Mouse (Mus musculus) liver, postnatal 0 days (tissue): Measurements from ENCODE around the gene Cbx6.

ENCODE experiments used
- CTCF ChIP-seq: sonication (generic); IDR thresholded peaks from 2 replicates; pipeline ENCODE4 v1.5.1; 2016; ENCODE audit warnings: antibody characterized with exemption, low read depth
- EP300 ChIP-seq: IDR thresholded peaks from 2 replicates; pipeline ENCODE4 v1.6.1; 2016; ENCODE audit warnings: antibody characterized with exemption, low read depth, mild to moderate bottlenecking

DNA sequence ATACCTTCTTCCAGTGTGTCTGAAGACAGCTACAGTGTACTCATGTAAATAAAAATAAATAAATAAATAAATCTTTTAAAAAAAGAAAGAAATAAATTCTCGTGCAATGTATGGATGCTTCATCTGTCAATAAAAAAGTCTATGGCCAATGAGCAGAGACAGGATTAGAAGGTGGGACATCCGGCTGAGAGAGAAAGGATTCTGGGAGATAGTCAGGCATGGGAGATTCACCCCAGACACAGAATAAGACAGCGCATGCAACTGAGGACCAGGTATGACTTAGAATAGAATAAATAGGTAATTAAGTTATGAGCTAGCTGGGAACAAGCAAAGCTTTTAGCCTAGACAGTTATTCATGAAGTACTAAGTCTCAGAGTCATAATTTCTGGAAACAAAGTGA is 8.5 kb upstream of the Cbx6 start:
- TF ChIP-seq CTCF: no peak
- no peak for TF ChIP-seq EP300
